Mouse (Mus musculus) lung, adult 2 months (tissue): ENCODE results near the gene Pdrg1.

ENCODE experiments used
- CTCF ChIP-seq: fragments of 200-500 bp; IDR thresholded peaks from 2 replicates; pipeline ENCODE4 v1.5.1; 2011; ENCODE audit warnings: mild to moderate bottlenecking, low read length, control low read depth; ENCODE audit not compliant: insufficient read depth
- POLR2A ChIP-seq: fragments of 200-500 bp; IDR thresholded peaks from 2 replicates; pipeline ENCODE4 v1.6.1; 2011; ENCODE audit warnings: low read depth, mild to moderate bottlenecking, control low read depth, low read length, borderline replicate concordance; ENCODE audit errors: extremely low read depth

DNA sequence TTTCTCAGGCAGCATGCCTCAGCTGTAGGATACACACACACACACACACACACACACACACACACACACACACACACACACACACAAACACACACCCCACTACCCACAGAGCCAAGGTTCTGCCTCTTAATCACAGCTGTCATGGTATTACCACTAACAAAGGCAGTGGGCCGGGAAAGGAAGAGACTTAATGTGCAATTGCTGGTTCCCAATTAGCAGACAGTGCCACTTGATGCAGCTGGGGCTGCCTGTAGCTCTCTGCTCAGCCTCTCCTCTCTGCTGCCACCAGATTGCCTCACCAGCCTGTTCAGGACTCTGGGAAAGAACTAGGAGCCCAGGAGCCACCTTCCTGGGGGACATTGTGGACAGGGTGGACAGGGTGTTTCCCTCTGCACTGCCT lies 29.6 kb downstream of the Pdrg1 start:
- no peak for TF ChIP-seq CTCF
- no peak for TF ChIP-seq POLR2A
